Comparison of ENCODE assay signal across 24 mouse cellular contexts in genomic region chr7:112387876-112388275, GRCm38 (mm10). TPM values are rescaled to one million over a fixed set of nuclear protein-coding genes. Genes with fewer than 3 reads are reported as not detected.
"Had no signal": no experiment of that assay in that cellular context is flagged by ENCODE, and none has a peak within 500 bp of the region (broad histone marks: within the 10 kb centered on the region; RNA-seq: fewer than 3 reads in every experiment).

No protein-coding gene starts in this region.

- H3K27me3 ChIP-seq: hindbrain, embryonic 12.5 days; intestine, embryonic 15.5 days; limb, embryonic 12.5 days had no signal

- H3K4me3 ChIP-seq: hindbrain, embryonic 10.5 days; hindbrain, embryonic 12.5 days; intestine, embryonic 15.5 days; layer of hippocampus, adult 2 months; left cerebral cortex, adult 2 months; limb, embryonic 10.5 days; limb, embryonic 12.5 days; liver, embryonic 13.5 days had no signal

- H3K9ac ChIP-seq: forebrain, postnatal 0 days; hindbrain, embryonic 12.5 days; hindbrain, embryonic 14.5 days; intestine, embryonic 15.5 days; limb, embryonic 12.5 days; liver, embryonic 13.5 days had no signal

- H3K4me2 ChIP-seq: heart, embryonic 11.5 days; hindbrain, embryonic 12.5 days; hindbrain, embryonic 14.5 days; intestine, embryonic 15.5 days; limb, embryonic 12.5 days; liver, embryonic 13.5 days had no signal

- DNase-seq: forebrain, postnatal 0 days; gastrocnemius, postnatal 14 days; heart, adult 18-20 months; heart, postnatal 10 days; heart, postnatal 4 days; kidney, adult 18-20 months; kidney, adult 8-10 months; kidney, postnatal 10 days; kidney, postnatal 25 days; kidney, postnatal 4 days; liver, embryonic 13.5 days had no signal

- H3K9me3 ChIP-seq: hindbrain, embryonic 10.5 days; hindbrain, embryonic 12.5 days; intestine, embryonic 15.5 days; limb, embryonic 10.5 days; limb, embryonic 12.5 days; liver, embryonic 13.5 days had no signal

- H3K36me3 ChIP-seq: hindbrain, embryonic 10.5 days; hindbrain, embryonic 12.5 days; intestine, embryonic 15.5 days; limb, embryonic 10.5 days; limb, embryonic 12.5 days; liver, embryonic 13.5 days had no signal

- H3K27ac ChIP-seq: hindbrain, embryonic 10.5 days; hindbrain, embryonic 12.5 days; hindbrain, embryonic 14.5 days; intestine, embryonic 15.5 days; layer of hippocampus, adult 2 months; left cerebral cortex, adult 2 months; limb, embryonic 10.5 days; limb, embryonic 12.5 days; liver, embryonic 13.5 days had no signal

- ATAC-seq: forebrain, postnatal 0 days; hindbrain, embryonic 16.5 days; inflammation-experienced regulatory T-cells, adult 6 months; intestine, embryonic 15.5 days; intestine, postnatal 0 days had no signal

RNA-seq across cellular contexts. Expression of gene Parva, which starts 39.4 kb away (rescaled TPM):
- total RNA-seq: granulocyte monocyte progenitor cell, adult 5-6 weeks had no signal
- polyA plus RNA-seq: inflammation-experienced regulatory T-cells, adult 6 months had no signal
